Mouse (Mus musculus) heart, adult 11 months (tissue): ENCODE measurements around the gene Mis12.

Source experiments
- DNase-seq: peaks from one replicate; pipeline ENCODE4 v3.0.0; 2022

Mis12 gene

GRCm38 (mm10) chr11:71018416-71019200 is 803 bp upstream of the Mis12 start:
- no peak for DNase-seq

GRCm38 (mm10) chr11:71028280-71028679 is 8.9 kb downstream of the Mis12 start:
- peak; percentile 34 for DNase-seq

GRCm38 (mm10) chr11:71029403-71030118 is 10.2 kb downstream of the Mis12 start:
- peak; percentile 64 for DNase-seq

- peak; percentile 64 for DNase-seq
Observed at GRCm38 (mm10) chr11:71032070-71032469, 12.7 kb downstream of the Mis12 start.

- peak; percentile 85 for DNase-seq
Observed at GRCm38 (mm10) chr11:71032491-71033162, 13.2 kb downstream of the Mis12 start.

- DNase-seq: peak; percentile 89
Observed at GRCm38 (mm10) chr11:71033163-71033761, 13.9 kb downstream of the Mis12 start, which contains the start of gene 6330403K07Rik. Gene 6330403K07Rik, minus strand, starts transcription at chr11:71033513.

- DNase-seq: no peak
Observed at GRCm38 (mm10) chr11:71039526-71040298, 20.3 kb downstream of the Mis12 start.

GRCm38 (mm10) chr11:71052554-71052953 is 33.1 kb downstream of the Mis12 start:
- no peak for DNase-seq

- DNase-seq: no peak
Observed at GRCm38 (mm10) chr11:71076342-71076741, 56.9 kb downstream of the Mis12 start.
